Mouse (Mus musculus) T-cell, adult 2 months (primary cell): ENCODE measurements at regions not wholly inside any gene's neighbourhood (a gene's known extent, or its start where the extent isn't known, plus 50 kb on each side); places are given as distances from the start of the nearest gene placed in this dataset.

Source experiments
- DNase-seq: peaks from one replicate; pipeline ENCODE4 v3.0.0; 2022; ENCODE audit warnings: low spot score

DNA sequence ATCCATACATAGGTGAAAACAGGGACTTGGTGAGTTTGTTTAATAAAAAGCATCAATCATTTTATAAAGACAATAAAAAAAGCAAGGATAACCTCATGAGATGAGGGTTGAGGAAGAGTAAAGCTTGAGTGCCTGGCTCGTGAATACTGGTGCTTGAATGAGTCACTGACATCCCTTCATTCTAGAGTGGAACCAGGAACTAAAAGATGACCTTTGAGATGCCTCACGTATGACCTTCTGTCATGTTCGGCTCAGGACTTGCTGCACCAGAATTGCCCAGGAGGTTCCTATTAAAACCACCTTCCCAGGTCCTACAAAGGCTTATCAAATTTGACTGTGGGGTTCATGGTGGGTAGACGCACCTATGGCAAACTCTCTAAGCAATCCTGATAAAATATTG is 61.5 kb upstream of the Elac2 start:
- DNase-seq: no peak

DNA sequence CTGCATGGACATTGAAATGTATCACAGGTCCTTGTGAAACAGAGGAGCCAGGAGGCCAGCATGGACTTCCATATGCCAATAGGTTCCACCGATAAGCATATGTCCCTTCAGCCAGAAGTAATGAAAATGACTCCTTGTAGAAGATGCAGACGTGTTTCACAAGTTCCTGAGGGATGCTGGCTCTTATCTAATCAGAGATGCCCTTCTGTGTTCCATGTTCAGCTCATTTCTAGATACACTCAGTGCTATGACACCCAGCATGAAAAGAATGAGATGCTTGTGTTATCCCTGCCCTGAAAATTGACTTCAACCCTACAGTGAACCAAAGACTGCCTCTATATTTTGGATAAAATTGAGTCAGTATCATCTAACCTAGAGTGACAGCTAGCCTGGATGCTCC is 53.8 kb upstream of the Elac2 start:
- no peak for DNase-seq

DNA sequence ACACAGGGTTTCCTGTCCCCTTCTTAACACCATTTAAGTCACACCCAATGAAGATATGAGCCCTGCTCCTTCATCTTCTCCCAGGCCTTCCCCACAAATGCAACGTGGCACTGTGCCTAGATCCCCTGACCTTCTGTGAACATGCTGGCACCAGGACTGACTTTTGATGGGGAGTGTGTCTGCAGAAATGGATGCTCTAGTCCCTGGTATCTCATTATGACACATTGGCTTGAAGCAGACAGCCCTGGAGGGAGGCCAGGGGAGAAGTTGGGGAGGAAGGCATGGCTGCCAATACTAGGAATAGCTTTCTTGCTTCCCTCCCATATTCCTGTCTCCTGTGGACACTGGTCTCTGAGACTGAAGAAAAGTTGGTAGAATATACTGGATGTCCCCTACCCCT is 52.9 kb upstream of the Elac2 start:
- no peak for DNase-seq
